Mouse (Mus musculus) myocyte (in vitro differentiated cells): Measurements from ENCODE around the gene Nrgn. TPM values are rescaled to one million over a fixed set of nuclear protein-coding genes. Genes with fewer than 3 reads are reported as not detected.
A peak's percentile ranks its signal among the peaks of the same experiment; 100 is the strongest.

Experiments
- H3K27me3 ChIP-seq: one replicate; pipeline ENCODE4 v1.6.1; 2011; ENCODE audit not compliant: control insufficient read depth, insufficient read depth, insufficient read length
- H3K36me3 ChIP-seq: one replicate; pipeline ENCODE4 v1.6.1; 2011; ENCODE audit not compliant: control insufficient read depth, insufficient read depth
- H3K4me2 ChIP-seq: one replicate; pipeline ENCODE4 v1.6.1; 2011; ENCODE audit warnings: low read depth, control low read depth
- H3K4me3 ChIP-seq: one replicate; pipeline ENCODE4 v1.5.1; 2011; ENCODE audit warnings: mild to moderate bottlenecking, control low read depth, moderate library complexity
- H3K79me2 ChIP-seq: one replicate; pipeline ENCODE4 v1.6.1; 2011; ENCODE audit not compliant: control insufficient read depth, insufficient read depth
- H3ac ChIP-seq: one replicate; pipeline ENCODE4 v1.6.1; 2011; ENCODE audit not compliant: control insufficient read depth, insufficient read length
- CEBPB ChIP-seq: IDR thresholded peaks from 2 replicates; pipeline ENCODE4 v1.6.1; 2011; ENCODE audit warnings: mild to moderate bottlenecking, moderate library complexity; ENCODE audit not compliant: poor library complexity, insufficient read depth, severe bottlenecking
- E2F4 ChIP-seq: IDR thresholded peaks from one replicate; pipeline ENCODE4 v1.6.1; 2011; ENCODE audit warnings: mild to moderate bottlenecking, control low read depth, moderate library complexity; ENCODE audit not compliant: insufficient read depth
- MAX ChIP-seq: IDR thresholded peaks from one replicate; pipeline ENCODE4 v1.6.1; 2011; ENCODE audit warnings: low read depth, mild to moderate bottlenecking, control low read depth
- MYOD1 ChIP-seq, 3 experiments: IDR thresholded peaks; one replicate each; pipeline ENCODE4 v1.6.1; 2011; ENCODE audit warnings: control low read depth in 2 of 3, low read depth in 2 of 3, mild to moderate bottlenecking in 2 of 3, moderate library complexity in 1 of 3; ENCODE audit not compliant: insufficient read length in 2 of 3, control insufficient read depth in 1 of 3
- MYOG ChIP-seq, 3 experiments: IDR thresholded peaks; one replicate each; pipeline ENCODE4 v1.6.1; 2011; ENCODE audit warnings: control low read depth in 2 of 3, low read depth in 2 of 3, mild to moderate bottlenecking in 2 of 3; ENCODE audit not compliant: insufficient read length in 2 of 3, control insufficient read depth in 1 of 3, insufficient read depth in 1 of 3
- POLR2A ChIP-seq: IDR thresholded peaks from one replicate; pipeline ENCODE4 v1.6.1; 2011; ENCODE audit warnings: low read depth, mild to moderate bottlenecking, control low read depth, moderate library complexity; ENCODE audit not compliant: insufficient read length
- POLR2AphosphoS2 ChIP-seq: IDR thresholded peaks from one replicate; pipeline ENCODE4 v1.6.1; 2011; ENCODE audit warnings: low read depth, control low read depth; ENCODE audit not compliant: insufficient read length
- REST ChIP-seq: IDR thresholded peaks from one replicate; pipeline ENCODE4 v1.6.1; 2011; ENCODE audit warnings: mild to moderate bottlenecking, control low read depth, moderate library complexity; ENCODE audit not compliant: insufficient read depth, insufficient read length
- SRF ChIP-seq: IDR thresholded peaks from one replicate; pipeline ENCODE4 v1.6.1; 2011; ENCODE audit warnings: low read depth; ENCODE audit not compliant: control insufficient read depth, insufficient read length
- TCF12 ChIP-seq: IDR thresholded peaks from one replicate; pipeline ENCODE4 v1.6.1; 2011; ENCODE audit warnings: mild to moderate bottlenecking, control low read depth; ENCODE audit not compliant: poor library complexity, insufficient read depth, severe bottlenecking
- TCF3 ChIP-seq: IDR thresholded peaks from one replicate; pipeline ENCODE4 v1.6.1; 2011; ENCODE audit warnings: low read depth, control low read depth; ENCODE audit not compliant: insufficient read length
- USF1 ChIP-seq: IDR thresholded peaks from one replicate; pipeline ENCODE4 v1.6.1; 2011; ENCODE audit warnings: low read depth, mild to moderate bottlenecking, control low read depth, moderate library complexity
- polyA plus RNA-seq: library from polyadenylated mRNA; unstranded; fragments of >200 nt; fragmentation: generic; extraction: Trizol; gene quantifications from one replicate; pipeline ENCODE4 v1.2.1, GENCODE M21; 2012; ENCODE audit warnings: missing spikeins

Gene Nrgn
- 0.42 TPM for polyA plus RNA-seq

DNA sequence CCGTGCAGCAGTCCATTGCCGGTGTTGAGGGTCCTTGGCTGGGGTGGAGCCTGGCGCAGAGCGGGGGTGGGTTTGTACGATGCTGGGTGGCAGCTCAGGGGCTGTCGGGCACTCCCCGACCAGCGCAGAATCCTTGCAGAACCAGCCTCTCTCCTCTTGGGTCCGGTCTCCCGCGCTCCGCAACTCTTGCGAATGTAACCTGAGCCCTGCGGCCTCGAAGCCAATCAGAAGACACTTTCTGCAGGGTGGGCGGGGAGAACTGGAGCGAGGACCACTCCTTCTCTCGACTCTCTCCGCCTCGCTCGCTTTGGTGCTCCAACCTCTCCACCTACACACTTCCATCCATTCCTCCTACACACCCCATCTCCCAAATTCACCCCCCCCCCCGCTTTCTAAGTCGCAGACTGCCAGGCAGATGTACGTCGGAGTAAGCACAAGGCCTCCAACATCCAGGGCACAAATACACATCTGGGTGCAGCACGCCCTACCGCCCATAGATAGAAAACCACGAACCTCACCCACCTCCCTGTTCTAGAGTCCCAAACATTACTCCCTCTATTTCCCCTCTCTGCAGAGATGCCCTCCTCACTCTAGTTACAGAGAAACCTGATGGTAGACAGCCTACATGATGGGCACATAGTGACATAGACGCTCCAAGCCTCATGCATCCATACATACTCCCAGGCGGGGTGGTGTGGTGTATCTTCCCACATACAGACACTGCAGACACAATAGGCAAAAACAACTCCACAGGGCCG is at the start of gene Nrgn:
TSS of gene Nrgn (minus strand) at position 369 of the 758 bp plus-strand sequence.
- H3K79me2 ChIP-seq, result no peaks in the 10 kb centered on the region
- H3K27me3 ChIP-seq, result peaks cover 5% of the 10 kb centered on the region
- H3ac ChIP-seq, result no peak within 1 kb of the TSS
- H3K4me3 ChIP-seq, result no peak within 1 kb of the TSS
- TF ChIP-seq SRF (no peak), TCF12 (no peak), POLR2AphosphoS2 (no peak), REST (no peak), TCF3 (no peak), MYOD1 (IDR thresholded peaks at IDR 0.05; ENCODE audit: control insufficient read depth in 1 of 3, insufficient read length in 2 of 3, low read depth in 2 of 3) (no peak), MAX (no peak), E2F4 (no peak), USF1 (no peak), CEBPB (no peak), POLR2A (no peak)
- H3K4me2 ChIP-seq, result peak within 1 kb of the TSS; percentile 62
- no peaks in the 10 kb centered on the region for H3K36me3 ChIP-seq

DNA sequence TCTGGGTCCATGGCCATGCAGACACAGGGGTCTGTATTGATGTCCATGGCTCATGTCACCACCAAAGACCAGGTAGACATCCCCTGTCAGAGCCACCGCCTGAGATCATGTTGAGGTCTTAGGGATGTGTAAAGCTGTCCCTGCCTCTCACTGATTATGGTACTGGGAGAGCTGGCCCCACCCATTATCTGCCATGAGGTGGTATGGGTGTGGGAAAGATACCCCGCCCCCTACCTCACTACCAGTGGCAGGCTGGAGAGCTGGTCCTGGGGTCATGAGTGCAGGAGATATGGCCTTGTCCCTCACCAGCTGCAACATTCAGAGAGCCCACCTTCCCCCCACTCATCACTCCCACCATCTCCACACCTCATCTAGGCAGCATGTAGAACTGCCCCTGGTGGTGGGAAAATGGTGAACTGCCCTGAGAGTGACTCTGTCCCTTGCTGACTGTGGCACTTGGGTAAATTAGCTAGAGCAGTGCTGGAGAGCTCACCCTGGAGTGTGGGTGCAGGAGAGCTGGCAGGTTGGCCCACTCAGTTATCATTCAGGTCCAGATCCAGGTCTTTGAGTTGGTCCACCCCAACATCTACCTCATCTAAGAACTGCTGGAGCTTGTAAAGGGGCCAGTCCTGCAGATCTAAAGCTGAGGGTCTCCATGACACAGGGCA is 48.0 kb upstream of the Nrgn start:
- no peak overlapping the region for H3K4me2 ChIP-seq
- H3K79me2 ChIP-seq, result no peaks in the 10 kb centered on the region
- H3K27me3 ChIP-seq, result no peaks in the 10 kb centered on the region
- TF ChIP-seq SRF, result no peak
- TF ChIP-seq CEBPB, result no peak
- no peak for TF ChIP-seq POLR2A
- no peak for TF ChIP-seq TCF3
- no peak for TF ChIP-seq POLR2AphosphoS2
- TF ChIP-seq MAX, result no peak
- TF ChIP-seq REST, result no peak
- no peak for TF ChIP-seq TCF12
- TF ChIP-seq MYOG (IDR thresholded peaks at IDR 0.05; ENCODE audit: control insufficient read depth in 1 of 3, insufficient read depth in 1 of 3, insufficient read length in 2 of 3, low read depth in 2 of 3), result no peak
- no peak for TF ChIP-seq MYOD1 (IDR thresholded peaks at IDR 0.05; ENCODE audit: control insufficient read depth in 1 of 3, insufficient read length in 2 of 3, low read depth in 2 of 3)
- TF ChIP-seq E2F4, result no peak
- no peak for TF ChIP-seq USF1
- H3K36me3 ChIP-seq, result no peaks in the 10 kb centered on the region
- H3ac ChIP-seq, result no peak overlapping the region
- H3K4me3 ChIP-seq, result no peak overlapping the region

DNA sequence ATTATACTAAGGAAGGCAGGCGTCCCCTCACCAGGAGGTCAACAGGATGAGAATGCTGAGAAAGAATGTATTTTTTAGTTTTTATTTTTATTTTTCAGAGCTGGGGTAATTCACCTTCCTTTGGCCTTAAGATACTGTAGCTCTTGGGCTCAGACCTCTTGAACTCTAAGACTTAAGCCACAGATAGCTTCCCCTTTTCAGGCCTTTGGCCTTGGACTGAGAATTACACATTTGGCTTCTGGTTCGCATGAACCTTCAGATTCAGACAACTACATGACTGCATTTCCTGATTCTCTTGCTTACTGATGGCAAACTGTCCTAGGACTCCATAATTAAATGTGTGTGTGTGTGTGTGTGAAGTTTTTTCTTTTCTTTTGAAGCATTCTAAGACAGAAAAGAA is 45.9 kb upstream of the Nrgn start:
- no peaks in the 10 kb centered on the region for H3K79me2 ChIP-seq
- no peaks in the 10 kb centered on the region for H3K36me3 ChIP-seq
- H3K27me3 ChIP-seq, result no peaks in the 10 kb centered on the region
- no peak overlapping the region for H3ac ChIP-seq
- H3K4me3 ChIP-seq, result no peak overlapping the region
- TF ChIP-seq MYOD1 (IDR thresholded peaks at IDR 0.05; ENCODE audit: control insufficient read depth in 1 of 3, insufficient read length in 2 of 3, low read depth in 2 of 3) (no peak), REST (no peak), SRF (no peak), CEBPB (no peak), POLR2AphosphoS2 (no peak), MAX (no peak), MYOG (IDR thresholded peaks at IDR 0.05; ENCODE audit: control insufficient read depth in 1 of 3, insufficient read depth in 1 of 3, insufficient read length in 2 of 3, low read depth in 2 of 3) (no peak), TCF3 (no peak), TCF12 (no peak)
- H3K4me2 ChIP-seq, result no peak overlapping the region

DNA sequence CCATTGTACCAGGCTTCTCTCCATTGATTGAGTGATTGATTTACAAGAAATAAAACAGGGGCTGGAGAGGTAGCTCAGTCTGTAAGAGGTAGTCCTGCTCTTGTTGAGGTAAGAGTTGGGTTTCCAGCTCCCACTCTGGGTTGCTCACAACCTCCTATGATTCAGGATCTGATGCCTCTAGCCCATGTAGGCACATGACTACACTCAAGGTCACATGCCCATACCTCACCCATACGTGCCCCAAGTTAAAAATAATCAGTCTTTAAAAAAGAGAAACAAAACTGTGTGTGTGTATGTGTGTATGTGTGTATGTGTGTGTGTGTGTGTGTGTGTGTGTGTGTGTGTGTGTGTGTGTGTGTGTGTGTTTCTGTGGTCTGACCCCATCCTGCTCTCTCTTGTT is 42.9 kb upstream of the Nrgn start:
- Histone ChIP-seq H3K4me3 (no peak overlapping the region), H3K79me2 (no peaks in the 10 kb centered on the region), H3K27me3 (no peaks in the 10 kb centered on the region), H3K4me2 (no peak overlapping the region), H3ac (no peak overlapping the region), H3K36me3 (no peaks in the 10 kb centered on the region)
- no peak for TF ChIP-seq CEBPB
- no peak for TF ChIP-seq MYOG (IDR thresholded peaks at IDR 0.05; ENCODE audit: control insufficient read depth in 1 of 3, insufficient read depth in 1 of 3, insufficient read length in 2 of 3, low read depth in 2 of 3)
- TF ChIP-seq MAX, result no peak
- no peak for TF ChIP-seq SRF
- no peak for TF ChIP-seq POLR2AphosphoS2
- no peak for TF ChIP-seq TCF3
- TF ChIP-seq MYOD1 (IDR thresholded peaks at IDR 0.05; ENCODE audit: control insufficient read depth in 1 of 3, insufficient read length in 2 of 3, low read depth in 2 of 3), result no peak
- no peak for TF ChIP-seq USF1
- TF ChIP-seq POLR2A, result no peak
- no peak for TF ChIP-seq TCF12
- no peak for TF ChIP-seq REST
- no peak for TF ChIP-seq E2F4
